In the genomic region with DNA sequence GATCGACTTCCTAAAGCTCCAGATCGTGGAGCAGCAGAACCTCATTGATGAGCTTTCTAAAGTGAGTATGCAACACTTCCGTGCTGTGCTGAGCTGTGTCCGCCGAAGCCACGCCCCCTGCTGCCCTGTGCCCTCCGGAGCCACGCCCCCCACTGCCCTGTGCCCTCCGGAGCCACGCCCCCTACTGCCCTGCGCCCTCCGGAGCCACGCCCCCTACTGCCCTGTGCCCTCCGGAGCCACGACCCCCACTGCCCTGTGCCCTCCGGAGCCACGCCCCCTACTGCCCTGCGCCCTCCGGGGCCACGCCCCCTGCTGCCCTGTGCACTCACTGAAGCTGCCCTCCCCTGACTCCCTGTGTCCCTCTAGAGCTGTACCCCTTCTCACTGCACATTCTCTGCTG, we compare ENCODE assay signal across 8 mouse cellular contexts.
A peak's percentile ranks its signal among the peaks of the same experiment; 100 is the strongest.
DNase-seq lines count a peak whose midpoint lies in the region; ATAC-seq and TF ChIP-seq lines count a peak whose summit lies in the region.

No protein-coding gene starts in this region.

- WGBS in forebrain, embryonic 11.5 days: 7% methylated on average over 20 of the region's 20 CpGs
- WGBS in forebrain, postnatal 0 days: 6% methylated on average over 20 of the region's 20 CpGs
- WGBS in liver, postnatal 0 days (ENCODE audit: insufficient replicate concordance): 6% methylated on average over 18 of the region's 20 CpGs

- H3K4me1 ChIP-seq in forebrain, embryonic 11.5 days (replicated peaks; ENCODE audit: control insufficient read depth, insufficient read depth, low read length): peaks cover 2% of the 10 kb centered on the region; the same call in 1 of the 2 replicates
- H3K4me1 ChIP-seq in forebrain, postnatal 0 days (ENCODE audit: insufficient read depth): peaks cover 7% of the 10 kb centered on the region; the same call in 1 of the 2 replicates
- no peaks in the 10 kb centered on the region for H3K4me1 ChIP-seq in liver, postnatal 0 days (ENCODE audit: insufficient read depth)

- no peak overlapping the region for H3K9ac ChIP-seq in forebrain, embryonic 11.5 days (ENCODE audit: low read length)
- no peak overlapping the region for H3K9ac ChIP-seq in forebrain, postnatal 0 days
- H3K9ac ChIP-seq in liver, postnatal 0 days (replicated peaks): no peak overlapping the region

- no peaks in the 10 kb centered on the region for H3K9me3 ChIP-seq in forebrain, embryonic 11.5 days (ENCODE audit: control insufficient read depth, low read length)
- H3K9me3 ChIP-seq in forebrain, postnatal 0 days (ENCODE audit: low read length): no peaks in the 10 kb centered on the region
- H3K9me3 ChIP-seq in liver, postnatal 0 days (ENCODE audit: low read length): no peaks in the 10 kb centered on the region

- H3K27me3 ChIP-seq in forebrain, embryonic 11.5 days (ENCODE audit: control insufficient read depth, insufficient read depth, low read length): no peaks in the 10 kb centered on the region
- no peaks in the 10 kb centered on the region for H3K27me3 ChIP-seq in forebrain, postnatal 0 days (ENCODE audit: insufficient read depth, low read length)
- H3K27me3 ChIP-seq in liver, postnatal 0 days (ENCODE audit: insufficient read depth, low read length): no peaks in the 10 kb centered on the region

- no peak for ATAC-seq in forebrain, embryonic 11.5 days (replicated peaks; ENCODE audit: low FRiP score)
- no peak for ATAC-seq in forebrain, postnatal 0 days
- ATAC-seq in common myeloid progenitor, adult 5-6 weeks (replicated peaks; ENCODE audit: low read depth, poor library complexity, severe bottlenecking): peak; percentile 73
- ATAC-seq in liver, postnatal 0 days: no peak

- H3K4me3 ChIP-seq in forebrain, embryonic 11.5 days (ENCODE audit: low read depth, low read length): peak overlapping the region; percentile 14; the same call in 1 of the 2 replicates
- no peak overlapping the region for H3K4me3 ChIP-seq in forebrain, postnatal 0 days (ENCODE audit: low read depth, low read length)
- no peak overlapping the region for H3K4me3 ChIP-seq in liver, postnatal 0 days (ENCODE audit: low read depth, low read length)

- TF ChIP-seq CTCF in forebrain, postnatal 0 days (IDR thresholded peaks at IDR 0.05; ENCODE audit: low read depth): no peak
- 0 out of 2 replicates have a peak, but pooled peaks have one; percentile 2 for TF ChIP-seq CTCF in liver, postnatal 0 days (IDR thresholded peaks at IDR 0.05; ENCODE audit: low read depth)

- H3K27ac ChIP-seq in forebrain, embryonic 11.5 days (ENCODE audit: low read depth, low read length): no peak overlapping the region
- no peak overlapping the region for H3K27ac ChIP-seq in forebrain, postnatal 0 days (ENCODE audit: low read depth, low read length)
- no peak overlapping the region for H3K27ac ChIP-seq in liver, postnatal 0 days (ENCODE audit: low read depth)

- DNase-seq in forebrain, embryonic 11.5 days (ENCODE audit: low spot score): no peak
- no peak for DNase-seq in forebrain, postnatal 0 days
- peak; percentile 13 for DNase-seq in kidney, adult 11 months
- peak; percentile 52 for DNase-seq in liver, postnatal 0 days
- no peak for DNase-seq in frontal cortex, postnatal 36 days (ENCODE audit: low spot score in 2 of 2)
- no peak for DNase-seq in right cerebral cortex, adult 2 months (ENCODE audit: low spot score in 2 of 2)
- DNase-seq in ovary, postnatal 14 days (ENCODE audit: low spot score): no peak

- no peak for TF ChIP-seq EP300 in liver, postnatal 0 days (IDR thresholded peaks at IDR 0.05; ENCODE audit: low read depth)

- no peaks in the 10 kb centered on the region for H3K36me3 ChIP-seq in forebrain, embryonic 11.5 days (ENCODE audit: control insufficient read depth, insufficient read depth, low read length)
- peaks cover 28% of the 10 kb centered on the region; the same call in 1 of the 2 replicates for H3K36me3 ChIP-seq in forebrain, postnatal 0 days (ENCODE audit: insufficient read depth)
- H3K36me3 ChIP-seq in liver, postnatal 0 days (replicated peaks; ENCODE audit: insufficient read depth, low read length): no peaks in the 10 kb centered on the region

- H3K4me2 ChIP-seq in forebrain, embryonic 11.5 days (ENCODE audit: low read depth, low read length, severe bottlenecking): peak overlapping the region; percentile 26; the same call in 1 of the 2 replicates
- H3K4me2 ChIP-seq in forebrain, postnatal 0 days (ENCODE audit: low read depth): no peak overlapping the region
- H3K4me2 ChIP-seq in liver, postnatal 0 days (ENCODE audit: low read depth, low read length): peak overlapping the region; percentile 45; the same call in 1 of the 2 replicates

Comparison
In these comparisons a context has a peak if more than half of its experiments do, and no peak if none do; other contexts are left out.
1. DNase-seq: peak in kidney, adult 11 months (single experiment) and liver, postnatal 0 days (single experiment); none in forebrain, embryonic 11.5 days (single experiment), forebrain, postnatal 0 days (single experiment), frontal cortex, postnatal 36 days (0 of 2), right cerebral cortex, adult 2 months (0 of 2) and ovary, postnatal 14 days (single experiment).